Comparison of ENCODE assay signal across 16 mouse cellular contexts in the genomic region with DNA sequence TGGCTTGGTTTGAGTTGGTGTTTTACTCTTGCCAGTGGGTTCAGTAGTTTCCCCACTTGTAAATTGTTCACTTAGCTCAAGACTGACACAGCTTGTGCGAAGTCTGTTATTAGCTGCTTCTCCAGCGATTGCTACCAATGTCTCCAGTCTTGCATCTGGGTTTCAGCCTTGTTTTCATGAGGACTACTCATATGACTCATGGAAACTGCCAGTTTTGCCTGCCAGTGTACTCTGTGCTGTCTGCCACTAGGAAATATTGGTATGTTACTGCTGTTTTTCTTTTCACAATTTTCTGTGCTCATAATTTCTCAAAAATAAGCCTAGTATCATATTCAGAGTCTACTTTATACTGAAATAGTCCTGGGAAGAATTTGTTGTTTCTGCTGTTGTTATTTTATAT.
"Had no signal": no experiment of that assay in that cellular context is flagged by ENCODE, and none has a peak within 500 bp of the region (broad histone marks: within the 10 kb centered on the region; RNA-seq: fewer than 3 reads in every experiment).

No protein-coding gene starts in this region.

- H3K4me2 ChIP-seq: limb, embryonic 12.5 days; liver, embryonic 13.5 days; lung, embryonic 15.5 days; midbrain, embryonic 11.5 days; midbrain, embryonic 15.5 days; neural tube, embryonic 12.5 days; stomach, embryonic 15.5 days had no signal

- H3K9me3 ChIP-seq: limb, embryonic 12.5 days; liver, embryonic 13.5 days; lung, embryonic 15.5 days; megakaryocyte, embryonic 14.5 days; midbrain, embryonic 15.5 days; neural tube, embryonic 12.5 days; stomach, embryonic 15.5 days had no signal

- H3K27me3 ChIP-seq: limb, embryonic 12.5 days; liver, embryonic 13.5 days; lung, embryonic 15.5 days; megakaryocyte, embryonic 14.5 days; midbrain, embryonic 15.5 days; neural tube, embryonic 12.5 days; stomach, embryonic 15.5 days had no signal

- H3K36me3 ChIP-seq: limb, embryonic 12.5 days; liver, embryonic 13.5 days; lung, embryonic 15.5 days; midbrain, embryonic 15.5 days; neural tube, embryonic 12.5 days; stomach, embryonic 15.5 days had no signal

- ATAC-seq: liver, postnatal 0 days; midbrain, embryonic 15.5 days had no signal

- H3K9ac ChIP-seq: limb, embryonic 12.5 days; liver, embryonic 13.5 days; liver, postnatal 0 days; lung, embryonic 15.5 days; midbrain, embryonic 15.5 days; neural tube, embryonic 12.5 days; stomach, embryonic 15.5 days had no signal

- H3K4me3 ChIP-seq: limb, embryonic 12.5 days; liver, embryonic 13.5 days; lung, embryonic 15.5 days; megakaryocyte, embryonic 14.5 days; midbrain, embryonic 15.5 days; neural tube, embryonic 12.5 days; stomach, embryonic 15.5 days had no signal

- H3K27ac ChIP-seq: limb, embryonic 12.5 days; liver, embryonic 13.5 days; lung, embryonic 15.5 days; macrophage; midbrain, embryonic 15.5 days; neural tube, embryonic 12.5 days; stomach, embryonic 15.5 days had no signal

- DNase-seq: kidney, adult 8-10 months; kidney, postnatal 25 days; liver; liver, embryonic 13.5 days; liver, postnatal 0 days; lung, postnatal 14 days; right cerebral cortex, postnatal 14 days; thymus, postnatal 36 days had no signal

- H3K4me1 ChIP-seq: limb, embryonic 12.5 days; liver, embryonic 13.5 days; lung, embryonic 15.5 days; megakaryocyte, embryonic 14.5 days; midbrain, embryonic 15.5 days; neural tube, embryonic 12.5 days; stomach, embryonic 15.5 days had no signal
